Mouse (Mus musculus) forebrain, embryonic 14.5 days (tissue): Measurements from ENCODE around the gene Zfp563. TPM values are rescaled to one million over a fixed set of nuclear protein-coding genes. Genes with fewer than 3 reads are reported as not detected.

ENCODE experiments used
- ATAC-seq: fragments of 200-750 bp; cut with Nextera tagmentation; 2 replicates; pipeline ENCODE4 v1.8.0; 2017; ENCODE audit warnings: mild to moderate bottlenecking, moderate library complexity
- DNase-seq: peaks from one replicate; pipeline ENCODE4 v3.0.0-alpha.2; 2015; ENCODE audit warnings: low spot score
- H3K27ac ChIP-seq: fragments of 300-500 bp; sonication (generic); 2 replicates; pipeline ENCODE4 v1.5.1; 2014; ENCODE audit warnings: low read depth, mild to moderate bottlenecking, control low read depth, low read length, moderate library complexity
- H3K27me3 ChIP-seq: fragments of 300-500 bp; sonication (generic); replicated peaks from 2 replicates; pipeline ENCODE4 v1.6.1; 2014; ENCODE audit warnings: low read length, control low read depth, mixed read lengths; ENCODE audit not compliant: control insufficient read depth, insufficient read depth
- H3K36me3 ChIP-seq: fragments of 300-500 bp; sonication (generic); 2 replicates; pipeline ENCODE4 v1.6.1; 2014; ENCODE audit warnings: low read length, control low read depth; ENCODE audit not compliant: control insufficient read depth, insufficient read depth
- H3K4me1 ChIP-seq: fragments of 300-500 bp; sonication (generic); 2 replicates; pipeline ENCODE4 v1.6.1; 2014; ENCODE audit warnings: antibody characterized with exemption, low read length, control low read depth; ENCODE audit not compliant: control insufficient read depth, insufficient read depth
- H3K4me2 ChIP-seq: fragments of 300-500 bp; sonication (generic); 2 replicates; pipeline ENCODE4 v1.6.1; 2014; ENCODE audit warnings: mild to moderate bottlenecking, control low read depth, low read length
- H3K4me3 ChIP-seq: fragments of 300-500 bp; sonication (generic); 2 replicates; pipeline ENCODE4 v1.5.1; 2014; ENCODE audit warnings: low read depth, low read length, control low read depth
- H3K9ac ChIP-seq: fragments of 300-500 bp; sonication (generic); 2 replicates; pipeline ENCODE4 v1.6.1; 2014; ENCODE audit warnings: mild to moderate bottlenecking, low read length, control low read depth, moderate library complexity
- H3K9me3 ChIP-seq: fragments of 300-500 bp; sonication (generic); replicated peaks from 2 replicates; pipeline ENCODE4 v1.6.1; 2016; ENCODE audit warnings: low read length, control low read depth, mixed read lengths; ENCODE audit not compliant: control insufficient read depth
- WGBS: fragments of 180-500 bp; shearing (Covaris S2); extraction: QIAGEN DNeasy Blood & Tissue Kit; methylation state at CpG from one replicate; pipeline ENCODE4 v1.1.7; 2014; 5-methylcytosine and 5-hydroxymethylcytosine counted together
- polyA plus RNA-seq: library from polyadenylated mRNA; unstranded; fragments of >200 nt; fragmentation: Nextera tagmentation; extraction: Ambion mirVana; gene quantifications from 2 replicates; pipeline ENCODE4 v1.2.1, GENCODE M21; 2014

The Zfp563 gene
- polyA plus RNA-seq = 24.4 and 26.6 TPM in 2 replicates

GRCm38 (mm10) chr17:33089220-33089949, at the start of gene Zfp563:
Zfp563 (plus strand) TSS chr17:33089310.
- no peaks in the 10 kb centered on the region for H3K27me3 ChIP-seq
- peak; percentile 88 for ATAC-seq
- H3K36me3 ChIP-seq = no peaks in the 10 kb centered on the region
- H3K27ac ChIP-seq = peak within 1 kb of the TSS; percentile 83
- peaks cover 16% of the 10 kb centered on the region for H3K4me1 ChIP-seq
- peak within 1 kb of the TSS; percentile 55 for H3K4me3 ChIP-seq
- peak; percentile 93 for DNase-seq
- H3K9me3 ChIP-seq = no peaks in the 10 kb centered on the region
- peak within 1 kb of the TSS; percentile 67 for H3K4me2 ChIP-seq
- peak within 1 kb of the TSS; percentile 75 for H3K9ac ChIP-seq
- 5% methylated on average over 34 of the region's 34 CpGs for WGBS

DNA sequence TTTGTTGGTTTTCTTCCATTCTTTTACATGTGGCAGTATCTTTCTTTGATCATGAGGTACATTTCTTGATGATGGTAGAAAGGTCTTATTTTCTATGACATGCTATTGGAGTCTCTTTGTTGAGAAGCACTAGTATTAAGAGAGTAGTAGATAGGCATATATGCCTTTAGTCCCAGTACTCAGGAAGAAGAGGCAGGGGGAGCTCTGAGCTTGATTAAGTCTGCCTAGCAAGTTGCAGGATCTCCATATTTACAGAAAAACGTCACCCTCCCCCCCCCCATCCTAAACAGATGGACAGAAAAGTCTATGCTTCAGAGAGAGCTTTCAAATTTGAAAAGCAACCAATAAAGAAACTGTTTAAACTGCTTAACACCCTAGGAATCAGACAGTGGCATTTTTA, 30.3 kb upstream of the Zfp563 start:
- Histone ChIP-seq H3K27ac (no peak overlapping the region), H3K36me3 (no peaks in the 10 kb centered on the region), H3K9ac (no peak overlapping the region), H3K9me3 (no peaks in the 10 kb centered on the region), H3K4me3 (no peak overlapping the region), H3K4me1 (no peaks in the 10 kb centered on the region), H3K4me2 (no peak overlapping the region), H3K27me3 (no peaks in the 10 kb centered on the region)
- WGBS = 7% methylated on average over 1 of the region's 1 CpGs
- DNase-seq = no peak
- ATAC-seq = no peak

- Histone ChIP-seq H3K27ac (no peak overlapping the region), H3K27me3 (no peaks in the 10 kb centered on the region), H3K4me1 (no peaks in the 10 kb centered on the region), H3K36me3 (no peaks in the 10 kb centered on the region), H3K4me2 (no peak overlapping the region), H3K9ac (no peak overlapping the region), H3K9me3 (no peaks in the 10 kb centered on the region), H3K4me3 (no peak overlapping the region)
- no peak for DNase-seq
- 3% methylated on average over 1 of the region's 1 CpGs for WGBS
- ATAC-seq = no peak
These were observed 26.1 kb upstream of the Zfp563 start for GRCm38 (mm10) chr17:33063001-33063400.

- DNase-seq (no peak), ATAC-seq (no peak)
- WGBS = 51% methylated on average over 1 of the region's 1 CpGs
- no peak within 1 kb of the TSS for H3K9ac ChIP-seq
- H3K4me2 ChIP-seq = no peak within 1 kb of the TSS
- no peaks in the 10 kb centered on the region for H3K4me1 ChIP-seq
- H3K4me3 ChIP-seq = no peak within 1 kb of the TSS
- H3K36me3 ChIP-seq = no peaks in the 10 kb centered on the region
- H3K27ac ChIP-seq = no peak within 1 kb of the TSS
- H3K27me3 ChIP-seq = no peaks in the 10 kb centered on the region
- H3K9me3 ChIP-seq = no peaks in the 10 kb centered on the region
These were observed 21.2 kb upstream of the Zfp563 start, which contains the start of gene 4921501E09Rik for GRCm38 (mm10) chr17:33067958-33068357. 4921501E09Rik (minus strand) TSS chr17:33068058.

DNA sequence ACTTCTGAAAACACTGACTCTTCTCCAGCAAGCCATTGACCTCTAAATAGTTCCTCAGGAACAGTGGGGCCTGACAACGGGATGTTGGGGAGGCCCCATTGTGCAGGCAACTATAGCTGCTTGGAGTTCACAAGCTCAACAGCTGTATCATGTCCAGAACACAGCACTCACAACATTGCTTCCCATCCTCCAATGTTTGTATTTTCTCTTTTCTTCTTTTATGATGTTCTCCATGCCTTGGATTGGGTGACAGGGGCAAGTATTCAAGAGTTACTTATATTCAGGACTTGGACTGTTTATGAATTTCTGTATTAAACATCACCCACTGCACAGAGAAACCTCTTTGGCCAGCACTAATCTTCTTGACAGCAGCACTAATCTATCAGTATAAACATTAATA, 2.5 kb downstream of the Zfp563 start:
- H3K36me3 ChIP-seq = no peaks in the 10 kb centered on the region
- ATAC-seq (no peak), DNase-seq (no peak)
- no peak overlapping the region for H3K9ac ChIP-seq
- peaks cover 16% of the 10 kb centered on the region for H3K4me1 ChIP-seq
- no peaks in the 10 kb centered on the region for H3K27me3 ChIP-seq
- 92% methylated on average over 1 of the region's 1 CpGs for WGBS
- H3K4me2 ChIP-seq = no peak overlapping the region
- H3K4me3 ChIP-seq = no peak overlapping the region
- H3K9me3 ChIP-seq = no peaks in the 10 kb centered on the region
- H3K27ac ChIP-seq = no peak overlapping the region

DNA sequence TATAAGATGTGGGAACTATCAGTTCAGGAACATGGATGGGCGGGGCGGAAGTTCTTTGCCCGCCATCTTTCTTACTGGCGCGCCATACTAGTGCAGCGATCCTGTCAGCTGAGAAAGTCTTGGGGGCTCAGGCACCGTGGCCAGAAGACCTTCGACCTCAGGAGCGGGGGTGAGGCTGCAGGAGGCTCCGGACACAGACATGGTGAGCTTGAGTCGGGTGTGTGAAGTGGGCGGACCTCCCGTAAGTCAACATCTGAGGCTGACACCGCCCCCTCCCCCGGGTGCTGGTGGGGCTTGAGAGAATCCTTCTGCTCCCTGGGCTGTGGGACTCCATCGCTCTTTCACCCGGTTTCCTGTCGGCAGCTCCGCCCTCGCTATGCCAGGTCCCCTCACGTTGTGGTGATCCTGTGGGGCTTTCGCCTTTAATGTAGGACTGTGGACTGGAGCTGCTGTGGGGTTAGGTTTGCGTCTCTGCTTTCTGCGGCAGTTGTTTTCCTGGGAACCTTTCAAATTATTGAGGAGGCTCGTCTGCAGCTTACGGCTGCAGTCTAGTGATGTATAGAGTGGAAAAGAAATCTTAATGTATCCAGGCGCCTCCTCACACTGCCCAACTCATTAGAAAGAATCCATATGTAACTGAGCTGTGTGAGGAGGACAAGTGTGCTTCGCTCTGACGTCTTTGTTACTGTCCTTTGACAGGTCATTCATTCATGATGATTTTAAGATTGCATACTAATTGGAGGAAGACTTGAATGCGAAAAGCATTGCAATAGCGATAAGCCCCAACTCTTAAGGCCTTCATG, 3.5 kb downstream of the Zfp563 start:
- ATAC-seq = peak; percentile 73
- Histone ChIP-seq H3K27ac (peak overlapping the region; percentile 82), H3K27me3 (no peaks in the 10 kb centered on the region), H3K36me3 (no peaks in the 10 kb centered on the region), H3K9ac (peak overlapping the region; percentile 71), H3K9me3 (no peaks in the 10 kb centered on the region), H3K4me1 (peaks cover 16% of the 10 kb centered on the region), H3K4me2 (peak overlapping the region; percentile 75), H3K4me3 (peak overlapping the region; percentile 58)
- 2% methylated on average over 31 of the region's 31 CpGs for WGBS
- peak; percentile 84 for DNase-seq

DNA sequence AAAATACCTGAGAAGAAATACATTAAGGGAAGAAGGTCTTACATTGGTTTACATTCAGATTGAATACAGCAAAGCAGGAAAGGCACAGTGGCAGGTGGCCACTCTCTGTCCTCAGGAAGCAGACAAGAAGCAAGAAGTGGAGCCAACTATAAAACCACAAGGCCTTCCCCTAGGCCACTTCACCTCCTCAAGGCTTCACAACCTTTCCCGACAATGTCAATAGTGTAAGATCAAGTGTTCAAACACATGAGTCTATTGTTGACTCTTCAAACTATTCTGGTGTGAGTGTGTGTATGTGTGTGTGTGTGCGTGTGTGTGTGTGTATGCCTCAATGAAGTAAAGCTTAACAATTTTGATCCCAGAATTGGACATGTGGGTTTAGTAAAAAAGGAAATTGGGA, 8.3 kb downstream of the Zfp563 start:
- ATAC-seq (no peak), DNase-seq (no peak)
- 95% methylated on average over 2 of the region's 2 CpGs for WGBS
- Histone ChIP-seq H3K9ac (no peak overlapping the region), H3K27ac (no peak overlapping the region), H3K36me3 (no peaks in the 10 kb centered on the region), H3K4me2 (no peak overlapping the region), H3K9me3 (no peaks in the 10 kb centered on the region), H3K4me1 (peaks cover 11% of the 10 kb centered on the region), H3K4me3 (no peak overlapping the region), H3K27me3 (no peaks in the 10 kb centered on the region)

- no peaks in the 10 kb centered on the region for H3K9me3 ChIP-seq
- no peak for ATAC-seq
- H3K27me3 ChIP-seq = no peaks in the 10 kb centered on the region
- no peaks in the 10 kb centered on the region for H3K4me1 ChIP-seq
- H3K9ac ChIP-seq = no peak overlapping the region
- no peak overlapping the region for H3K4me3 ChIP-seq
- H3K36me3 ChIP-seq = no peaks in the 10 kb centered on the region
- no peak overlapping the region for H3K27ac ChIP-seq
- no peak overlapping the region for H3K4me2 ChIP-seq
- no peak for DNase-seq
These were observed 35.4 kb downstream of the Zfp563 start for GRCm38 (mm10) chr17:33124546-33124945.

DNA sequence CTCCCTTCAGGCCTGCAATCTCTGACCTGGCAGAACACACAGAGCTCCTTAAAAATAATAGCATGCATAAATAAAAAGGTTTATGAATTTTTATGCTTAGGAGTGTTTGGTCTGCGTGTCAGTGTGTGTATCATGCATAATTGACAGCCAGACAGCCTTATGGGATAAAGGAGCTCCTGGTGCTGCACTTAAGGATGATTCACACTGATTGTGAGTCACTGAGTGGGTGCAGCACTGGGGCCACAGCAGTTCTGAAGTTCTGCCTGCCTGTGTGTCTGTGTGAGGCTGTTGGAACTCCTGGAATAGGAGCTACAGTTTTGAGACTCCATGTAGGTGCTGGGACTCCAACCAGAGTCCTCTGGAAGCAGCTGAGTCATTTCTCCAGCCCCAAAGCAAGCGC, 37.1 kb downstream of the Zfp563 start:
- Histone ChIP-seq H3K36me3 (no peaks in the 10 kb centered on the region), H3K27me3 (no peaks in the 10 kb centered on the region), H3K9me3 (no peaks in the 10 kb centered on the region), H3K4me3 (no peak overlapping the region), H3K27ac (no peak overlapping the region), H3K9ac (no peak overlapping the region), H3K4me2 (no peak overlapping the region), H3K4me1 (no peaks in the 10 kb centered on the region)
- 63% methylated on average over 2 of the region's 2 CpGs for WGBS
- no peak for DNase-seq
- ATAC-seq = no peak
